Mouse (Mus musculus): Measurements from ENCODE around the gene Tbxa2r. TPM values are rescaled to one million over a fixed set of nuclear protein-coding genes. Genes with fewer than 3 reads are reported as not detected.

The Tbxa2r gene
- polyA plus RNA-seq, 1 experiment from 2014 or later = 21.7 TPM

DNA sequence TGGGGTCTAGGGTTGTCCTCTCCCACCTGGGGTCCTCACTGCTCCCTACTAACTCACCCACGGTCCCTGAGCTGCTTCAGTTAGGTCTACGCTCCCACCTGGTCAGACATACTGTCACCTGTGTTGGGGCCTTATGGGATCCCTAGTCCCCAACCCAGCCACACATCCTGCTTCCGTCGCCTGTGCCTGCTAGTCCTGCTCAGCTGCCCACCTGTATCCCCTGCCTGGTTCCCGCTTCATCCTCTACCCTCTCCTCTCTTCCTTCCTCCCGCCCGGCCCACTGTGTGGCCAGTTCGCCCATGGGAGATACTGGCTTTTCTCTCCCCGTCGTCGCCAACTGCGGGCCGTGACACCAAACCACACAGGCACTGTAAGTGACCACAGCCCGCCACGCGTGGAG lies 12.9 kb upstream of the Tbxa2r start:
- no peak overlapping the region for H3K27ac ChIP-seq
- no peak overlapping the region for H3K4me3 ChIP-seq (replicated peaks)
- H3K4me2 ChIP-seq (replicated peaks) = no peak overlapping the region
- H3K9ac ChIP-seq = no peak overlapping the region
- peaks cover 33% of the 10 kb centered on the region for H3K4me1 ChIP-seq (replicated peaks)
- peaks cover 51% of the 10 kb centered on the region for H3K36me3 ChIP-seq
- no peak for ATAC-seq
- no peaks in the 10 kb centered on the region for H3K9me3 ChIP-seq
- WGBS = 94% methylated on average over 16 of the region's 16 CpGs
- no peaks in the 10 kb centered on the region for H3K27me3 ChIP-seq (replicated peaks)

DNA sequence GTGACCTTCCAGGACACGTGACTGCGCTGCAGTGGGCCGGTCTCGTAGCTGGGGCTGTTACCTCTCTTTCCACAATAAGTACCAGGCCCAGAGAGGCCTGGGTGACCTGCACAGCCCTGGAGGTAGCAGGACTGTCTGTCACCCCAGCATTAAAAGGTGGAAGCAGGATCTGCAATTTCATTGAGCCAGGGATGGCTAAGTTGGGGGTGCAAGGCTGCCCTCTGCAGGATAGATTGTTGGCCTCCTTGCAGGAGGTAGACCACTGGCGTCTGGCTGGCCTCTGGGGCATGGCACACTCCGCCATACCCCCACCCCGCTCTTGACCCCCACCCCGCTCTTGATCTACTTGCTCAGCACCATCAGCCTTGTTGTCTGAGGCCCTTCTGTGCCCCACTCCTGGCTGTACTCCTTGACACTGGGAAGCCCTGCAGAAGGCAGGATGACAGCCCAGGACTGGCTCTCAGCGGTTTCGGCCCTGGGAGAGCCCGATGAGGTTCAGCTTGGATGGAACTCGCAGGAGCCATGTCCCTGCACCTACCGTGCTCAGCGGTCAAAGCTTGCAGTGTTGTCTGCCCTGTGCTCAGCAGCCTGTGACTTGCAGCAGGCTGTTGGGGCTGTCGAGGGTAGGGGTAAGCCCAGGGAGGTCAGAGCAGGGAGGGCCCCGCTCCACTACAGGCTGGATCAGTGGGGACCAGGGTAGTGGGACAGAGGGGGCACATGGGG lies 12.0 kb upstream of the Tbxa2r start:
- Histone ChIP-seq H3K27me3 (replicated peaks) (no peaks in the 10 kb centered on the region), H3K9me3 (no peaks in the 10 kb centered on the region), H3K4me1 (replicated peaks) (peaks cover 33% of the 10 kb centered on the region), H3K36me3 (peaks cover 42% of the 10 kb centered on the region), H3K4me3 (replicated peaks) (peak overlapping the region; percentile 28), H3K9ac (peak overlapping the region; percentile 43), H3K4me2 (replicated peaks) (peak overlapping the region; percentile 69), H3K27ac (no peak overlapping the region)
- ATAC-seq = no peak
- WGBS = 57% methylated on average over 16 of the region's 16 CpGs

DNA sequence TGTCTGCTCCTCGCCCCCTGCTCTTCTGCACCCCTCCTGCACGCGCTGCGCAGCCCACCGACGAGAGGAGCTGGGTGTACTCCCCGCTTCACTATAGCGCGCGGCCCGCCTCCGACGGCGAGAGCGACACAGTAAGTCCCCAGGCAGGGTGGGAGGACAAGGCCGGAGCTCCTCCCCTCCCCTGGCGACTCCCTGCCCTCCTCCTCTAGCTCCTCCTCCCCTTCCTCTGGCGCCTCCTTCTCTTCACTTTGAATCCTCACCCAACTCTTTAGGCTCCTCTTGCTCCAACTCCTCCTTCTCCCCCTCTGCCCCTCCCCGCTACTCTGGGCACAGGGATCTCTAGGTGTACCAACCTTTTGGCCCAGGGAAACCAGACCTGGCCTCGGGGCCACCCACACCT lies 11.3 kb upstream of the Tbxa2r start:
- WGBS = 10% methylated on average over 20 of the region's 20 CpGs
- Histone ChIP-seq H3K9me3 (no peaks in the 10 kb centered on the region), H3K9ac (peak overlapping the region; percentile 43), H3K4me3 (replicated peaks) (peak overlapping the region; percentile 28), H3K27ac (peak overlapping the region; percentile 62; the same call in 1 of the 2 replicates), H3K4me2 (replicated peaks) (peak overlapping the region; percentile 69), H3K27me3 (replicated peaks) (no peaks in the 10 kb centered on the region), H3K36me3 (peaks cover 36% of the 10 kb centered on the region), H3K4me1 (replicated peaks) (peaks cover 40% of the 10 kb centered on the region)
- ATAC-seq = peak; percentile 13; the same call in 1 of the 2 replicates

DNA sequence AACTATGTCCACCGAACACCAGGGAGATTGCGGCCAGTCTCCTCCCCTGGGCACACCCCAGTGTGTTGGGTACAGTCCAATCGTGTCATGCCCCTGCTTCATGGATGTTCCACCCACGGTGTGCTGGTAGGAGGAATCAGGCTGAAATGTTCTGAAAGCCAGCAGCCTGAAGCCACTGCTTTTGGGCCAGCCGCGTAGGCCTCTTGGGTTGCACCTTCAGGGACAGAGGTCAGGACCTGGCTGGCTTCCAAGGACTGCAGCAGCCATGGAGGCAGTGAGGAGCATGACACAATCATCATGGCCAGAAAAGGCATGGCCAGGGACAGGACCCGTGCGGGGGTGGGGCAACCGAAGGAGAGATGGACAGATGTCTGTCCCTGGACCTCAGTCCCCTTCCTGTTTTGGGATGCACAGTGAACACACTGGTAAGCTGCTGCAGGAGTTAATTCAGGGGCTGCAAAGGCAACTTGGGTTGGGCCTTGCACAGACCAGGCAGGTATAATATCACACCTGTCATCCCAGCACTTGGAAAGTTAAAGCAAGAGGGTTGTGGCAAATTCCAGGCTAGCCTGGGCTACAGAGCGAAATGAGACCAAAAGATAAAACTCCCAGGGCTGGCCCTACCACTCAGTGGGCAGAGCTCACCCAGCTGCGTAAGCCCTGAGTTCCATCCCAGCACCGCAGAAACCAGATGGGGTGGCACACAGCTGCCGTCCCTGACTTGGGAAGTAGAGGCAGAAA lies 9.8 kb upstream of the Tbxa2r start:
- Histone ChIP-seq H3K4me3 (replicated peaks) (no peak overlapping the region), H3K4me1 (replicated peaks) (peaks cover 47% of the 10 kb centered on the region), H3K36me3 (peaks cover 38% of the 10 kb centered on the region), H3K27ac (no peak overlapping the region), H3K9ac (peak overlapping the region; percentile 52; the same call in 1 of the 2 replicates), H3K27me3 (replicated peaks) (no peaks in the 10 kb centered on the region), H3K9me3 (no peaks in the 10 kb centered on the region), H3K4me2 (replicated peaks) (peak overlapping the region; percentile 66)
- ATAC-seq = no peak
- 93% methylated on average over 13 of the region's 13 CpGs for WGBS

DNA sequence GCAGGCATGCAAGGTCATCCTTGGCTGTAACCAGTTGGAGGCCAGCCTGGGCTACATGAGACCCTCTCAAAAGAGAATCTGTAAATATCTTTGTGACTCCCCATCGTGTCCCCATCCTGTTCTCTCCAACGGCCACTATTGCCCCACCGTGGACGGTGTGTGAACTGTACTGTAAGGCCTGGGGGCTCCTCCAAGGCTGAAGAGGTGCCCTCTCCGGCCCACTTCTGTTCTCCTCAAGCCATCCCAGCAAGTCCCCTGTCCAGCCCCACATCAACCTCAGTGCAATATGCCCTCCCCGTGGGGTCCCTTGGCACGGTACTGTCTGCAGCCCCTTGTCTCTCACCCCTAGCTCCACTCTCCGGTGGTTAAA lies 9.2 kb upstream of the Tbxa2r start:
- Histone ChIP-seq H3K9ac (peak overlapping the region; percentile 52), H3K36me3 (peaks cover 38% of the 10 kb centered on the region), H3K9me3 (no peaks in the 10 kb centered on the region), H3K4me3 (replicated peaks) (peak overlapping the region; percentile 84), H3K4me2 (replicated peaks) (peak overlapping the region; percentile 66), H3K4me1 (replicated peaks) (peaks cover 47% of the 10 kb centered on the region), H3K27me3 (replicated peaks) (no peaks in the 10 kb centered on the region), H3K27ac (peak overlapping the region; percentile 84; the same call in 1 of the 2 replicates)
- no peak for ATAC-seq
- WGBS = 37% methylated on average over 8 of the region's 8 CpGs

DNA sequence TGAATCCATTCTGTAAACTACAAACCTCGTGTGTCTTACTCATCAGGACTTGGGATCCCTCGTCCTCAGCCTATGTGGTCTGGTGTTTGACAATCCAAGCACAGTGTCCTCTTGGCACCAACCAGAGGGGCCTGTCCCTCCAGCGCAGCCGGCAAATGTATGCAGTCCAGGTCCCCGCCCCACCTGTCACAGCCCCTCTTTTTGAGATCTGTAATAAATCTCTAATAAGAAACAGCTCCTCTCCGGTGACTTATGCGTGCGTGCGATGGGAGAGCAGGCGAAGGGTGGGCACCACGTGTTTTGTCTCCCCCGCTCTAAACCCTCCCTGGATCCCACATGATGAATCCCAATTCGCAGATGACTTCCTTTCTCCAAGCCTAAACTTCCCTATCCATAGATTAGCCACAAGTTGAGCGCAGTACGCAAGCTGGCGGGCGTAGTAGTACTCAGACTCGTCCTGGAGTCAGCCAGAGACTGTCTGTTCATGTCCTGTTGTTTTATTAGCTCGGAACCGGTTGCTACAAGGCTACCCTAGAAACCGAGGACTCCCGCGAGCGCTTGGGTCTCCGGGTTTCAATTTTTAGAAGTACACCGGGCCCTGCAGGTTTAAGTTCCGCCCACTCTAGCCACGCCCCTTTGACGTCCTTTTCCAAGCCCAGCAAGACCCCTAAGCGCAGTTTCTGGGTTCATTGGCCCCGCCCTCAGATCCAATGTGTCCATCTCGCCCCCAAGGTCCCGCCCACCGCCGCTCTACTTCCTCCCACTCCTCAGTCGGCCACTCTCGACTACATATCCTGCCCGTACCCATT lies 8.6 kb upstream of the Tbxa2r start:
- peak overlapping the region; percentile 84 for H3K27ac ChIP-seq
- under 1% methylated on average over 38 of the region's 38 CpGs for WGBS
- peak overlapping the region; percentile 52 for H3K9ac ChIP-seq
- H3K9me3 ChIP-seq = no peaks in the 10 kb centered on the region
- peaks cover 40% of the 10 kb centered on the region for H3K36me3 ChIP-seq
- H3K4me1 ChIP-seq (replicated peaks) = peaks cover 47% of the 10 kb centered on the region
- peak overlapping the region; percentile 84 for H3K4me3 ChIP-seq (replicated peaks)
- peak overlapping the region; percentile 66 for H3K4me2 ChIP-seq (replicated peaks)
- no peak for ATAC-seq
- H3K27me3 ChIP-seq (replicated peaks) = no peaks in the 10 kb centered on the region

DNA sequence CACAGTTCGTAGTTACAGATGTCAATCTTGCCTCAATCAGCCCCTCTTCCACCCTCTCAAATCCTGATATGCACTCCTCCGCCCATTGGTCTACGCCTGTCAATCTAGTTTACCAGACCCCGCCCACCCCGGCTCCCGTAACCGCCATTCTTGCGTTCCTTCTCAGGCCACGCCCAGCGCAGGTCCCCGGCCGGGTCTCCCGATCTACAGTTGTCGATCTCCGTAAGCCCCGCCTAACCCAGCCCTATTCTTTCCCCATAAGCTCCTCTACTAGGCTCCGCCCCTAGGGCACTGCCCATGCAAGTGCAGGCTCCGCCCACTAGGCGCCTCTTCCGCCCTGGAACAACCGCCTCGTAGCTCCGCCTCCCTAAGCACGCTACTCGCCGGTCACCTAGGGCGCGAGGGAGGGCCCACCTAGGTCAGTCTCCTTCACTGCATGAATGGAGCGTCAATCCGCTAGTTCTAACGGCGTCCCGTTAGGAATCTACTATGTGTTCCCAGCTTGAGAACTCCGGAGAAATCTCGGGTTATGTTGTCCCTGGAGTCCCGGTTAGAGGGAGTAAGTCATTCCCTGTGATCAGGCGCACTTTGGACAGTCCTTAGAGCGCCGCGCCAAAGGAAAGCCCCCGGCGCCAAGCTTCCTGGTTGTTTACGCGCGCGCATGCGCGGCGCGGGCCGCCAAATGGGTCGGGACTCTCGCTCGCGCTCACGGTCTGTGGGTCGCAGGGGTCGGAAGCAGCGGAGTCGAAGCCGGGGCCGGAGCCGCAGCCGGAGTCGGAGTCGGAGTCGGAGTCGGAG lies 7.8 kb upstream of the Tbxa2r start, which contains the start of gene Cactin:
Gene Cactin (plus strand): TSS at position 554 of the 798 bp plus-strand sequence.
- peaks cover 41% of the 10 kb centered on the region for H3K36me3 ChIP-seq

DNA sequence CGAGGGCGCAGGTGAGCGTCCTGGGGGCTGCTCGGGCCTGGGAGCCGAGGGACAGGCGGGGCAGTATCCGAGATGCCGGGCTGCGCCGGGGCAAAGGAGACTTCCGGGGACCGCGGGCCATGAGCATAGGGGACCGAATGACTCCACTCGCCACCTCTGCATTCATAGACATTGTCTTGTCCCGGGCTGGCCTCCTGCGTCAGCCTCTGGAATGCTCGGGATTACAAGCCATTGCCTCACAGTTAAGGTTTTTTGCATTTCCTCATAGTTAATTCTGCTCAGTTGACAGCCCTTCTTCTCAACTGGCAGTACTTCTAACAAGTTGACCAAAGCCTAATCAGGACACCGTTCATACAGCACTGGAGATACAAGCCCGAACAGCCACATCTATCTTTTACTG lies 7.1 kb upstream of the Tbxa2r start:
- WGBS = 2% methylated on average over 20 of the region's 20 CpGs
- peak overlapping the region; percentile 71 for H3K9ac ChIP-seq
- peak overlapping the region; percentile 66 for H3K4me2 ChIP-seq (replicated peaks)
- ATAC-seq = peak; percentile 0; the same call in 1 of the 2 replicates
- H3K4me1 ChIP-seq (replicated peaks) = peaks cover 42% of the 10 kb centered on the region
- H3K4me3 ChIP-seq (replicated peaks) = peak overlapping the region; percentile 84
- H3K27me3 ChIP-seq (replicated peaks) = no peaks in the 10 kb centered on the region
- H3K9me3 ChIP-seq = no peaks in the 10 kb centered on the region
- H3K27ac ChIP-seq = peak overlapping the region; percentile 78
- peaks cover 42% of the 10 kb centered on the region for H3K36me3 ChIP-seq

More for the DNA sequence above, 7.8 kb upstream of the Tbxa2r start, which contains the start of gene Cactin:
- Histone ChIP-seq H3K9ac (peak within 1 kb of the TSS; percentile 71), H3K9me3 (no peaks in the 10 kb centered on the region), H3K4me3 (replicated peaks) (peak within 1 kb of the TSS; percentile 84), H3K27ac (peak within 1 kb of the TSS; percentile 84), H3K27me3 (replicated peaks) (no peaks in the 10 kb centered on the region), H3K4me1 (replicated peaks) (peaks cover 47% of the 10 kb centered on the region), H3K4me2 (replicated peaks) (peak within 1 kb of the TSS; percentile 66)
- ATAC-seq = peak; percentile 92
- under 1% methylated on average over 68 of the region's 68 CpGs for WGBS

DNA sequence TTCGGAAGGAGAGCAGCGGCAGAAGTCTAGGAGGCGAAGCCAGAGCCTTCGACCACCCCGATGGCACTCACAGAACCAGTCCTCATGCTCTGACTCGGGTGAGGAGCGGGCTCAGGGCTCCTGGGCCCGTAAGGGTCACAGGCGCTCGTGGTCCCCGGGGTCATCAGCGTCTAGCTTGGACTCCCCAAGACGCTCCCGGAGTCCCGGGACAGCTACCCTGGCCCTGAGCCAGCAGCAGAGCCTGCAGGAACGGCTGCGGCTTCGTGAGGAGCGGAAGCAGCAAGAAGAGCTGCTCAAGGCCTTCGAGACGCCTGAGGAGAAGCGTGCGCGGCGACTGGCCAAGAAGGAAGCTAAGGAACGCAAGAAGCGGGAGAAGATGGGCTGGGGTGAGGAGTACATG lies 6.1 kb upstream of the Tbxa2r start:
- peak overlapping the region; percentile 84; the same call in 1 of the 2 replicates for H3K4me3 ChIP-seq (replicated peaks)

DNA sequence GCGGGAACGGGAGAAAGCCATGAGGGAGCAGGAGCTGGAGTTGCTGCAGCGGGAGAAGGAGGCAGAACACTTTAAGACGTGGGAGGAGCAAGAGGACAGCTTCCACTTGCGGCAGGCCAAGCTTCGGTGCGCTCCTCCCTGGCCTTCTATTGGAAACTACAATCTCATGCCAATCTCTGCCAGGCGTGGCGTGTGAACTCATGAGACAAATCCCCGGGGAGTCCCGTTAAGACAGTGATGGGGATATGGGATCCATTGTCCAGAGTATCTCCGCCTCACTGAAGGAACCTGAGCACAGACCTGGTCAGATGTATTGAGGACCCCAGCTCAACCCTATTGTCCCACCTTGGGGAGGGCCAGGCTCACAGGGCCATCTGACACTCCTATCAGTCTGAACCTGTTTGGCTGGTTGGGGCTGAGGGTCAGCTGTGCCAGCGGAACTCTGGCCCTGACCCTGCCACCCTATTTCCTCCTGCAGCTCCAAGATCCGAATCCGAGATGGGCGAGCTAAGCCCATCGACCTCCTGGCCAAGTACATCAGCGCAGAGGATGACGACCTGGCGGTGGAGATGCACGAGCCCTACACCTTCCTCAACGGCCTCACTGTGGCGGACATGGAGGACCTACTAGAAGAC lies 5.3 kb upstream of the Tbxa2r start:
- Histone ChIP-seq H3K36me3 (peaks cover 51% of the 10 kb centered on the region), H3K9me3 (no peaks in the 10 kb centered on the region), H3K27ac (no peak overlapping the region), H3K9ac (no peak overlapping the region), H3K4me3 (replicated peaks) (no peak overlapping the region), H3K27me3 (replicated peaks) (no peaks in the 10 kb centered on the region), H3K4me1 (replicated peaks) (peaks cover 36% of the 10 kb centered on the region), H3K4me2 (replicated peaks) (no peak overlapping the region)
- WGBS = 90% methylated on average over 23 of the region's 23 CpGs
- no peak for ATAC-seq

More for the DNA sequence above, 6.1 kb upstream of the Tbxa2r start:
- Histone ChIP-seq H3K27ac (no peak overlapping the region), H3K9me3 (no peaks in the 10 kb centered on the region), H3K4me1 (replicated peaks) (peaks cover 33% of the 10 kb centered on the region), H3K9ac (peak overlapping the region; percentile 6; the same call in 1 of the 2 replicates), H3K27me3 (replicated peaks) (no peaks in the 10 kb centered on the region), H3K36me3 (peaks cover 51% of the 10 kb centered on the region), H3K4me2 (replicated peaks) (peak overlapping the region; percentile 66)
- ATAC-seq = no peak
- 90% methylated on average over 27 of the region's 27 CpGs for WGBS
